Mouse (Mus musculus): Measurements from ENCODE around the gene Slc38a3. TPM values are rescaled to one million over a fixed set of nuclear protein-coding genes. Genes with fewer than 3 reads are reported as not detected.

Slc38a3 gene
- total and polyA plus RNA-seq, 2 experiments from 2014 or later, result 37.6 to 94.5 TPM

- WGBS, result 62% methylated on average over 5 of the region's 5 CpGs
- Histone ChIP-seq H3K9me3 (ENCODE audit: low read length) (no peaks in the 10 kb centered on the region), H3K9ac (replicated peaks; ENCODE audit: low read length, poor library complexity, severe bottlenecking) (no peak overlapping the region), H3K27me3 (ENCODE audit: insufficient read depth, low read length) (no peaks in the 10 kb centered on the region), H3K4me3 (ENCODE audit: low read depth, low read length) (no peak overlapping the region), H3K36me3 (ENCODE audit: insufficient read depth, low read length) (peaks cover 21% of the 10 kb centered on the region), H3K4me1 (ENCODE audit: insufficient read depth, low read length) (peaks cover 27% of the 10 kb centered on the region), H3K4me2 (ENCODE audit: low read depth, low read length, poor library complexity, severe bottlenecking) (no peak overlapping the region), H3K27ac (ENCODE audit: low read depth, low read length) (peak overlapping the region; percentile 26)
- no peak for DNase-seq (ENCODE audit: low spot score)
- no peak for TF ChIP-seq CTCF (IDR thresholded peaks at IDR 0.05)
- no peak for ATAC-seq (ENCODE audit: low FRiP score)
These were observed 44.8 kb downstream of the Slc38a3 start for GRCm38 (mm10) chr9:107624539-107624938.

- no peak overlapping the region for H3K27ac ChIP-seq (ENCODE audit: low read depth, low read length)
- no peak for TF ChIP-seq CTCF (IDR thresholded peaks at IDR 0.05)
- no peak overlapping the region for H3K4me2 ChIP-seq (ENCODE audit: low read depth, low read length, poor library complexity, severe bottlenecking)
- no peak for DNase-seq (ENCODE audit: low spot score)
- H3K4me3 ChIP-seq (ENCODE audit: low read depth, low read length), result no peak overlapping the region
- no peaks in the 10 kb centered on the region for H3K27me3 ChIP-seq (ENCODE audit: insufficient read depth, low read length)
- ATAC-seq (ENCODE audit: low FRiP score), result no peak
- no peaks in the 10 kb centered on the region; the same call in 1 of the 2 replicates for H3K4me1 ChIP-seq (ENCODE audit: insufficient read depth, low read length)
- peaks cover 51% of the 10 kb centered on the region for H3K36me3 ChIP-seq (ENCODE audit: insufficient read depth, low read length)
- no peak overlapping the region for H3K9ac ChIP-seq (replicated peaks; ENCODE audit: low read length, poor library complexity, severe bottlenecking)
- H3K9me3 ChIP-seq (ENCODE audit: low read length), result no peaks in the 10 kb centered on the region
These were observed 48.4 kb downstream of the Slc38a3 start for GRCm38 (mm10) chr9:107620954-107621353.

GRCm38 (mm10) chr9:107619546-107619879 lies 49.8 kb downstream of the Slc38a3 start:
- H3K9ac ChIP-seq (replicated peaks; ENCODE audit: low read length, poor library complexity, severe bottlenecking), result no peak overlapping the region
- H3K4me2 ChIP-seq (ENCODE audit: low read depth, low read length, poor library complexity, severe bottlenecking), result no peak overlapping the region
- no peak for TF ChIP-seq CTCF (IDR thresholded peaks at IDR 0.05)
- ATAC-seq (ENCODE audit: low FRiP score) (no peak), DNase-seq (ENCODE audit: low spot score) (no peak)
- H3K4me1 ChIP-seq (ENCODE audit: insufficient read depth, low read length), result no peaks in the 10 kb centered on the region
- WGBS, result 76% methylated on average over 13 of the region's 13 CpGs
- 0 out of 2 replicates have a peak overlapping the region, but pooled peaks have one; percentile 27 for H3K27ac ChIP-seq (ENCODE audit: low read depth, low read length)
- H3K4me3 ChIP-seq (ENCODE audit: low read depth, low read length), result no peak overlapping the region
- H3K27me3 ChIP-seq (ENCODE audit: insufficient read depth, low read length), result no peaks in the 10 kb centered on the region
- peaks cover 57% of the 10 kb centered on the region for H3K36me3 ChIP-seq (ENCODE audit: insufficient read depth, low read length)
- no peaks in the 10 kb centered on the region for H3K9me3 ChIP-seq (ENCODE audit: low read length)

GRCm38 (mm10) chr9:107618778-107619545 lies 50.4 kb downstream of the Slc38a3 start:
- ATAC-seq (ENCODE audit: low FRiP score) (no peak), DNase-seq (ENCODE audit: low spot score) (peak; percentile 57)
- Histone ChIP-seq H3K9ac (replicated peaks; ENCODE audit: low read length, poor library complexity, severe bottlenecking) (no peak overlapping the region), H3K27ac (ENCODE audit: low read depth, low read length) (peak overlapping the region; percentile 38), H3K27me3 (ENCODE audit: insufficient read depth, low read length) (no peaks in the 10 kb centered on the region), H3K4me3 (ENCODE audit: low read depth, low read length) (no peak overlapping the region), H3K9me3 (ENCODE audit: low read length) (no peaks in the 10 kb centered on the region), H3K4me1 (ENCODE audit: insufficient read depth, low read length) (no peaks in the 10 kb centered on the region), H3K4me2 (ENCODE audit: low read depth, low read length, poor library complexity, severe bottlenecking) (no peak overlapping the region), H3K36me3 (ENCODE audit: insufficient read depth, low read length) (peaks cover 58% of the 10 kb centered on the region)
- TF ChIP-seq CTCF (IDR thresholded peaks at IDR 0.05), result no peak
- 55% methylated on average over 13 of the region's 13 CpGs for WGBS

GRCm38 (mm10) chr9:107618098-107618497 lies 51.2 kb downstream of the Slc38a3 start:
- no peak for TF ChIP-seq CTCF (IDR thresholded peaks at IDR 0.05)
- H3K9ac ChIP-seq (replicated peaks; ENCODE audit: low read length, poor library complexity, severe bottlenecking), result no peak overlapping the region
- no peak for DNase-seq (ENCODE audit: low spot score)
- H3K4me2 ChIP-seq (ENCODE audit: low read depth, low read length, poor library complexity, severe bottlenecking), result no peak overlapping the region
- H3K36me3 ChIP-seq (ENCODE audit: insufficient read depth, low read length), result peaks cover 58% of the 10 kb centered on the region
- ATAC-seq (ENCODE audit: low FRiP score), result no peak
- H3K4me1 ChIP-seq (ENCODE audit: insufficient read depth, low read length), result no peaks in the 10 kb centered on the region
- WGBS, result 81% methylated on average over 6 of the region's 6 CpGs
- H3K27ac ChIP-seq (ENCODE audit: low read depth, low read length), result 0 out of 2 replicates have a peak overlapping the region, but pooled peaks have one; percentile 38
- H3K9me3 ChIP-seq (ENCODE audit: low read length), result no peaks in the 10 kb centered on the region
- H3K4me3 ChIP-seq (ENCODE audit: low read depth, low read length), result no peak overlapping the region
- no peaks in the 10 kb centered on the region for H3K27me3 ChIP-seq (ENCODE audit: insufficient read depth, low read length)

GRCm38 (mm10) chr9:107617461-107617860 lies 51.9 kb downstream of the Slc38a3 start:
- Histone ChIP-seq H3K4me3 (ENCODE audit: low read depth, low read length) (no peak overlapping the region), H3K4me1 (ENCODE audit: insufficient read depth, low read length) (no peaks in the 10 kb centered on the region), H3K9me3 (ENCODE audit: low read length) (no peaks in the 10 kb centered on the region), H3K27ac (ENCODE audit: low read depth, low read length) (no peak overlapping the region), H3K36me3 (ENCODE audit: insufficient read depth, low read length) (peaks cover 58% of the 10 kb centered on the region), H3K27me3 (ENCODE audit: insufficient read depth, low read length) (no peaks in the 10 kb centered on the region), H3K9ac (replicated peaks; ENCODE audit: low read length, poor library complexity, severe bottlenecking) (no peak overlapping the region), H3K4me2 (ENCODE audit: low read depth, low read length, poor library complexity, severe bottlenecking) (no peak overlapping the region)
- DNase-seq (ENCODE audit: low spot score), result no peak
- TF ChIP-seq CTCF (IDR thresholded peaks at IDR 0.05), result peak; percentile 50
- 82% methylated on average over 2 of the region's 2 CpGs for WGBS
- no peak for ATAC-seq (ENCODE audit: low FRiP score)

All from midbrain, postnatal 0 days (tissue).